Mouse (Mus musculus) limb, embryonic 11.5 days (tissue): ENCODE measurements around the gene Gpsm1. TPM values are rescaled to one million over a fixed set of nuclear protein-coding genes. Genes with fewer than 3 reads are reported as not detected.

ENCODE experiments used
- ATAC-seq: fragments of 200-750 bp; cut with Nextera tagmentation; 2 replicates; pipeline ENCODE4 v1.8.0; 2017; ENCODE audit warnings: low read depth; ENCODE audit not compliant: insufficient number of reproducible peaks, low FRiP score, low TSS enrichment
- DNase-seq: peaks from one replicate; pipeline ENCODE4 v3.0.0-alpha.2; 2015; ENCODE audit warnings: low spot score
- H3K27ac ChIP-seq: fragments of 300-500 bp; sonication (generic); replicated peaks from 2 replicates; pipeline ENCODE4 v1.5.1; 2014; ENCODE audit warnings: low read depth, mild to moderate bottlenecking, low read length
- H3K27me3 ChIP-seq: fragments of 300-500 bp; sonication (generic); 2 replicates; pipeline ENCODE4 v1.6.1; 2014; ENCODE audit warnings: mild to moderate bottlenecking, low read length, mixed read lengths; ENCODE audit not compliant: control insufficient read depth, insufficient read depth
- H3K36me3 ChIP-seq: fragments of 300-500 bp; sonication (generic); 2 replicates; pipeline ENCODE4 v1.6.1; 2014; ENCODE audit warnings: mild to moderate bottlenecking, low read length, moderate library complexity, mixed read lengths; ENCODE audit not compliant: control insufficient read depth, insufficient read depth
- H3K4me1 ChIP-seq: fragments of 300-500 bp; sonication (generic); 2 replicates; pipeline ENCODE4 v1.6.1; 2014; ENCODE audit warnings: low read length, mixed read lengths; ENCODE audit not compliant: control insufficient read depth, insufficient read depth
- H3K4me2 ChIP-seq: fragments of 300-500 bp; sonication (generic); 2 replicates; pipeline ENCODE4 v1.6.1; 2014; ENCODE audit warnings: low read depth, mild to moderate bottlenecking, moderate library complexity; ENCODE audit not compliant: severe bottlenecking
- H3K4me3 ChIP-seq: fragments of 300-500 bp; sonication (generic); 2 replicates; pipeline ENCODE4 v1.5.1; 2014; ENCODE audit warnings: low read depth, low read length
- H3K9ac ChIP-seq: fragments of 300-500 bp; sonication (generic); 2 replicates; pipeline ENCODE4 v1.6.1; 2014; ENCODE audit warnings: mild to moderate bottlenecking, low read length
- H3K9me3 ChIP-seq: fragments of 300-500 bp; sonication (generic); 2 replicates; pipeline ENCODE4 v1.6.1; 2016; ENCODE audit warnings: low read length; ENCODE audit not compliant: control insufficient read depth
- WGBS: fragments of 180-500 bp; shearing (Covaris S2); extraction: QIAGEN DNeasy Blood & Tissue Kit; methylation state at CpG from one replicate; pipeline ENCODE4 v1.1.7; 2014; 5-methylcytosine and 5-hydroxymethylcytosine counted together
- polyA plus RNA-seq: library from polyadenylated mRNA; unstranded; fragments of >200 nt; fragmentation: Nextera tagmentation; extraction: Ambion mirVana; gene quantifications from 2 replicates; pipeline ENCODE4 v1.2.1, GENCODE M21; 2014

Gene Gpsm1
- polyA plus RNA-seq, 1 experiment from 2014 or later, result 37.4 TPM

DNA sequence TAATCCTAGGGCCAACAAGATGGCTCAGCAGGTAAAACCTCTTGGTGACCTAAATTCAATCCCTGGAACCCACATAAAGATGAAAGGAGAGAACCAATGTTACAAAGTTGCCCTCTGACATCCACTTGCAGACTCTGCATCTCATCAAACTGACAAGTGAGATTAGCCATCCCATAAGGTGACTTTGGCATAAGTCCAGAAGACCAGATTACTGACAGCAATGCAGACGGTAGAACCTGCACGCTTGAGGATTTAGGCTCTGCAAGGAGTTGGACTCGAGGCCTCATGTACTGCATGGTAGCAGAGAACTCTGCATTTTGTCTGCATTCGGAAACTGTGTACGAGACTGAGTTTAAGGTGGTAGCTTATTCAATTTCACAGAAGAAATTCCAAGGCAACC is 25.2 kb upstream of the Gpsm1 start:
- Histone ChIP-seq H3K9me3 (no peaks in the 10 kb centered on the region), H3K27ac (no peak overlapping the region), H3K27me3 (no peaks in the 10 kb centered on the region), H3K36me3 (no peaks in the 10 kb centered on the region), H3K4me2 (no peak overlapping the region), H3K9ac (no peak overlapping the region), H3K4me1 (no peaks in the 10 kb centered on the region), H3K4me3 (no peak overlapping the region)
- WGBS, result 70% methylated on average over 5 of the region's 5 CpGs
- no peak for ATAC-seq
- no peak for DNase-seq

DNA sequence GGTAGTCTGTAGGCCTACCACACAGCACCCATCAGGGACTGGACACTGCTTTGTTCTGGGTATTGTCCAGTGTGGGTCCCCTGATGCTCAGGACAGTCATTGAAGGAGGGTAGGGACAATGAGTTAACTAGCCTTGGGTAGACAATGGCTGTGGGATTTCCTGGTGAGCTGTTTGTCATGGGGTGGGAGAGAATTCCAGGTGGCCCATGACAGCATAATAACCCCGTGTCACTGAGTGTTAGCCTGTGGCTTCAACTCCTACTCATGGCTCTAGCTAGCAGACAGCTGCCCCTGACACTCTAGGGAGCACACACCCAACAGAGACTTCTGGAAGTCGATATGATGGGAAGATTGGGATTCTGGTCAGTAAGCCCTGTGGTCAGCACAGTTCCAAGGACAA is 20.9 kb upstream of the Gpsm1 start, which contains the start of gene Ccdc187:
TSS of gene Ccdc187 (minus strand) at position 101 of the 400 bp plus-strand sequence.
- no peaks in the 10 kb centered on the region; the same call in 1 of the 2 replicates for H3K9me3 ChIP-seq
- no peak for DNase-seq
- ATAC-seq, result no peak
- no peak within 1 kb of the TSS for H3K9ac ChIP-seq
- no peaks in the 10 kb centered on the region for H3K36me3 ChIP-seq
- no peak within 1 kb of the TSS for H3K4me2 ChIP-seq
- H3K27me3 ChIP-seq, result 0 out of 2 replicates have a peak, but pooled peaks cover under 1% of the 10 kb centered on the region
- H3K4me3 ChIP-seq, result no peak within 1 kb of the TSS
- whole genome bisulfite sequencing, result 78% methylated on average over 2 of the region's 2 CpGs
- peaks cover 9% of the 10 kb centered on the region for H3K4me1 ChIP-seq
- H3K27ac ChIP-seq, result no peak within 1 kb of the TSS

- peaks cover 9% of the 10 kb centered on the region for H3K4me1 ChIP-seq
- no peak overlapping the region for H3K4me3 ChIP-seq
- no peak overlapping the region for H3K9ac ChIP-seq
- 0 out of 2 replicates have a peak, but pooled peaks cover 3% of the 10 kb centered on the region for H3K27me3 ChIP-seq
- no peak overlapping the region for H3K4me2 ChIP-seq
- no peaks in the 10 kb centered on the region for H3K36me3 ChIP-seq
- no peak for ATAC-seq
- WGBS, result 49% methylated on average over 6 of the region's 6 CpGs
- DNase-seq, result no peak
- no peaks in the 10 kb centered on the region; the same call in 1 of the 2 replicates for H3K9me3 ChIP-seq
- H3K27ac ChIP-seq, result no peak overlapping the region
Observed at GRCm38 (mm10) chr2:26296606-26297195, 18.6 kb upstream of the Gpsm1 start.

- H3K36me3 ChIP-seq, result no peaks in the 10 kb centered on the region
- no peak overlapping the region for H3K9ac ChIP-seq
- DNase-seq (peak; percentile 37), ATAC-seq (no peak)
- H3K9me3 ChIP-seq, result no peaks in the 10 kb centered on the region; the same call in 1 of the 2 replicates
- 7% methylated on average over 10 of the region's 10 CpGs for WGBS
- no peak overlapping the region for H3K4me2 ChIP-seq
- no peak overlapping the region for H3K4me3 ChIP-seq
- no peak overlapping the region for H3K27ac ChIP-seq
- peaks cover 9% of the 10 kb centered on the region for H3K4me1 ChIP-seq
- H3K27me3 ChIP-seq, result 0 out of 2 replicates have a peak, but pooled peaks cover 3% of the 10 kb centered on the region
Observed at GRCm38 (mm10) chr2:26298208-26298855, 17.0 kb upstream of the Gpsm1 start.

DNA sequence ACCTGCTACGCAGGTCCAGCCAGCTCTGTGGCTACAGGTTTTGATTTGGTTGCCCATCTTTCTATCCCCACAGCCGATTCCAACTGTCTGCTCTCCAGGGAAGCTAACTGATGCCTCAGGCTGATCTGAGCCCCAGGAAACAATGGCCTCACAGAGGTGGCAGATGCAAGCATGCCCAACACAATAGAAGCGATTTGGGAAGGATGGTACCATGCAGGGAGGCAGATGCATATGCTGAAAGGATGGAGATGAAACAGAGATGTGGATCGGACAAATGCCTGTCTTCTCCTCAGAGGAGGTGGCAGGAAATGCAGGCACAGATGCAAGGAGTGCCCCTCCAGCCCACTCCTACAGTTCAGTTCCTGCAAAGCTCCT is 16.5 kb upstream of the Gpsm1 start:
- ATAC-seq, result no peak
- no peak overlapping the region for H3K4me2 ChIP-seq

GRCm38 (mm10) chr2:26299336-26299735 is 16.0 kb upstream of the Gpsm1 start:
- no peak for ATAC-seq
- no peak for DNase-seq
- WGBS, result 46% methylated on average over 7 of the region's 7 CpGs
- H3K27ac ChIP-seq, result no peak overlapping the region
- H3K9ac ChIP-seq, result no peak overlapping the region
- H3K4me2 ChIP-seq, result no peak overlapping the region
- no peak overlapping the region for H3K4me3 ChIP-seq
- H3K4me1 ChIP-seq, result peaks cover 9% of the 10 kb centered on the region
- no peaks in the 10 kb centered on the region for H3K36me3 ChIP-seq
- 0 out of 2 replicates have a peak, but pooled peaks cover 3% of the 10 kb centered on the region for H3K27me3 ChIP-seq
- no peaks in the 10 kb centered on the region; the same call in 1 of the 2 replicates for H3K9me3 ChIP-seq

More for the DNA sequence above, 16.5 kb upstream of the Gpsm1 start:
- H3K9ac ChIP-seq, result no peak overlapping the region
- H3K27me3 ChIP-seq, result 0 out of 2 replicates have a peak, but pooled peaks cover 3% of the 10 kb centered on the region
- peaks cover 9% of the 10 kb centered on the region for H3K4me1 ChIP-seq
- no peak for DNase-seq
- 26% methylated on average over 4 of the region's 4 CpGs for WGBS
- no peaks in the 10 kb centered on the region; the same call in 1 of the 2 replicates for H3K9me3 ChIP-seq
- H3K27ac ChIP-seq, result no peak overlapping the region
- no peaks in the 10 kb centered on the region for H3K36me3 ChIP-seq
- no peak overlapping the region for H3K4me3 ChIP-seq

DNA sequence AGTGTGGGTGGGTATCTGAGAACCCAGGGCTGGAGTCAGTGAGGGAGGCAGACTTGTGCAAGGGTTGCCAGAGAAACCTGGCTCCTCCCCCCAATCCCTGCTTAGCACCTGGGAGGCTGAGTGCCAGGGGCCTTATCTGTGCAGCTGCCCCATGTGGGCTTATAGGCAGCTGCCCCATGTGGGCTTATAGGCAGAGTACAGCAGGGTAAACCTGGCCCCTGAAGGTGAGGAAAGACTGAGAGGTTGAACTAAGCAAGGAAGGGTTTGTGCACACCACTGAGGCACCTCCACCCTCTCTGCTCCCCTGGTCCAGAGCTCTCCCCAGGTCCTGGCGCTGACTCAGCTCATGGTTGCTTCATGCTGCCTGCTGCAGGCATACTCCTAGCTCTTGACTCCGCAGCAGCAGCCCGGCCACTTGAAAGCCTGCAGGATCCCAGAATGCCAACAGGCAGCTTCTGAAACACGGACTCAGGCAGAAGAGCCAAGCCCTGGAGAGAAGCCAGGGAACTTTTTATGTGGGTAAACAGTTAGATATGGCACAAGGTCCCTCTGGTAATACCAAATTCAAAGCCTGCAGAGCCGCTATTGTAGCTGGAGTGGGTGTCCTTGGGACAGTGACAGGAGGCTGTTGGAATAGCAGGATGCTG is 15.0 kb upstream of the Gpsm1 start:
- Histone ChIP-seq H3K9me3 (no peaks in the 10 kb centered on the region; the same call in 1 of the 2 replicates), H3K4me3 (no peak overlapping the region), H3K4me1 (peaks cover 9% of the 10 kb centered on the region), H3K4me2 (no peak overlapping the region), H3K9ac (no peak overlapping the region), H3K36me3 (no peaks in the 10 kb centered on the region), H3K27ac (no peak overlapping the region), H3K27me3 (0 out of 2 replicates have a peak, but pooled peaks cover 3% of the 10 kb centered on the region)
- DNase-seq, result no peak
- no peak for ATAC-seq
- WGBS, result 44% methylated on average over 5 of the region's 5 CpGs

- Histone ChIP-seq H3K27me3 (0 out of 2 replicates have a peak, but pooled peaks cover 3% of the 10 kb centered on the region), H3K4me3 (no peak overlapping the region), H3K4me2 (no peak overlapping the region), H3K36me3 (no peaks in the 10 kb centered on the region), H3K9me3 (no peaks in the 10 kb centered on the region; the same call in 1 of the 2 replicates), H3K9ac (no peak overlapping the region), H3K4me1 (peaks cover 9% of the 10 kb centered on the region), H3K27ac (no peak overlapping the region)
- ATAC-seq (no peak), DNase-seq (peak; percentile 93)
- WGBS, result 1% methylated on average over 3 of the region's 3 CpGs
Observed at GRCm38 (mm10) chr2:26300808-26301174, 14.5 kb upstream of the Gpsm1 start.
